Mouse (Mus musculus): ENCODE data around the gene Olfr1373.
"Not testable (repeated sequence)": the region's sequence is repeated elsewhere in the genome, so short reads cannot be mapped to it uniquely, and the experiment has no call there.

DNA sequence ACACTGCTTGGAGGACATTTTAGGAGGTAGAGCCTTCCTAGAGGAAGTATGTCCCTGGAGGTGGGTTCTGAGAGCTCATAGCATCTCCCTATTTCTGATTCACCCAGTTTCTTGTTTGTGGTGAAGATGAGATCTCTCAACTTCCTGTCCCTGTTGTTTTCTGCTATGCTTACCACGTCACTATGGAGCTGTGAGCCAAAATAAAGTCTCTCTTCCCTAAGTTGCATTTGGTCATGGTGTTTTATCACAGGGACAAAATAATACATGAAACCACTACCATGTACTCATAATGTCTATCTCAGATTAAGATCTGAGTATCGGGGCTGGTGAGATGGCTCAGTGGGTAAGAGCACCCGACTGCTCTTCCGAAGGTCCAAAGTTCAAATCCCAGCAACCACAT is 35.3 kb upstream of the Olfr1373 start:
- not testable (repeated sequence) for TF ChIP-seq CTCF (IDR thresholded peaks at IDR 0.05; ENCODE audit: extremely low read depth, insufficient read length, insufficient replicate concordance, low read depth, low read length); POLR2A (IDR thresholded peaks at IDR 0.05; ENCODE audit: low read depth, low read length)

Measured in small intestine, adult 2 months (tissue).